Mouse (Mus musculus): ENCODE results near the gene Sh3rf1. TPM values are rescaled to one million over a fixed set of nuclear protein-coding genes. Genes with fewer than 3 reads are reported as not detected.
A peak's percentile ranks its signal among the peaks of the same experiment; 100 is the strongest.
"Not testable (repeated sequence)": the region's sequence is repeated elsewhere in the genome, so short reads cannot be mapped to it uniquely, and the experiment has no call there.

Gene Sh3rf1
- polyA plus RNA-seq, 1 experiment from 2014 or later = 28.1 TPM

DNA sequence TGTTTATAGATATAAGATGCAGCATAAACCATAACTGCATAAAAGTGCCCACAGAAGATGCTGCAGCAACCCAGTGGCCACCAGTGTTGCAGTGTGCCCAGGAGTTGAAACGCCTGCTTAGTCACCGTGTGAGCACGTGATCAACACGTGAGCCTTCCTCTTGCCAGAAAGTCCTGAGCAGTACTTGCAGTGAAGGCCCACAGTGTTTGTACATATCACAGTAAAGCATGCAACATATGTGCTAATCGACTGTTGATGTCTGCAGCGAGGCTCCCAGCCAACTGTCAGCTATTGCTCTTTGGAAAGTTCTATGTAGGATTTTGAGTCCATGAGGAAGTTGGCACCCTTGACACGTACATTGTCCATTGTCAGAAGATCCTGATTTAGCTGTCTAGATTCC lies 174.1 kb downstream of the Sh3rf1 start:
- H3K36me3 ChIP-seq = peaks cover 15% of the 10 kb centered on the region
- H3K9ac ChIP-seq = no peak overlapping the region
- H3K4me1 ChIP-seq = peaks cover 3% of the 10 kb centered on the region
- no peak overlapping the region for H3K4me3 ChIP-seq
- H3K27ac ChIP-seq = no peak overlapping the region
- ATAC-seq (ENCODE audit: low FRiP score) = no peak
- no peak overlapping the region for H3K4me2 ChIP-seq (replicated peaks)
- no peaks in the 10 kb centered on the region for H3K27me3 ChIP-seq
- 89% methylated on average over 7 of the region's 7 CpGs for WGBS
- no peaks in the 10 kb centered on the region for H3K9me3 ChIP-seq (replicated peaks)

- Histone ChIP-seq H3K9ac (no peak overlapping the region), H3K4me2 (replicated peaks) (no peak overlapping the region), H3K9me3 (replicated peaks) (no peaks in the 10 kb centered on the region), H3K27me3 (no peaks in the 10 kb centered on the region), H3K4me3 (no peak overlapping the region), H3K4me1 (peaks cover 23% of the 10 kb centered on the region), H3K27ac (peak overlapping the region; percentile 83), H3K36me3 (no peaks in the 10 kb centered on the region)
- ATAC-seq (ENCODE audit: low FRiP score) = peak; percentile 42; the same call in 1 of the 2 replicates
- 74% methylated on average over 7 of the region's 7 CpGs for WGBS
Measured at GRCm38 (mm10) chr8:61402861-61403260, 179.2 kb downstream of the Sh3rf1 start.

- Histone ChIP-seq H3K9me3 (replicated peaks) (no peaks in the 10 kb centered on the region), H3K4me3 (no peak overlapping the region), H3K4me1 (peaks cover 23% of the 10 kb centered on the region), H3K27ac (peak overlapping the region; percentile 83), H3K27me3 (no peaks in the 10 kb centered on the region), H3K36me3 (no peaks in the 10 kb centered on the region), H3K4me2 (replicated peaks) (no peak overlapping the region), H3K9ac (no peak overlapping the region)
- peak; percentile 85 for ATAC-seq (ENCODE audit: low FRiP score)
- 9% methylated on average over 6 of the region's 6 CpGs for WGBS
Measured at GRCm38 (mm10) chr8:61403266-61404177, 179.8 kb downstream of the Sh3rf1 start.

DNA sequence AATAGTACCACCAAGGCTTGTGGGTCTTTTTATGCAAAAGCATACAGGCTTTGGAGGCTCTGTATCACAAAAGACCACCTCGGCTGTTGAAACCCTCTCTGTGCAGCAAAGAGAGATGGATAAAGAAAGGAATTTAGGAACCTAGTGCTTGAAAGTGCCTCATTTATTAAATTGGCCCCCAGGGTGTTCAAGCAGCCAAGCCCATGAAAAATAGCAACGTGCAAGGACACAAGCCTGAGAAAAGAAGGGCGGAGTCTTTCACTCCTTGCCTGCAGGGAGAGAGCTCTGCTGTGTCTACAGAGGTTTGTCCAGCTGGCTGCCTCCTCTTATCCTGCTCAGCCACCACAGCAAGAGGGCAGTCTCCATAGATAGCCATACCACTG lies 180.5 kb downstream of the Sh3rf1 start:
- Histone ChIP-seq H3K4me3 (no peak overlapping the region), H3K4me2 (replicated peaks) (no peak overlapping the region), H3K27me3 (no peaks in the 10 kb centered on the region), H3K36me3 (no peaks in the 10 kb centered on the region), H3K9me3 (replicated peaks) (no peaks in the 10 kb centered on the region), H3K9ac (no peak overlapping the region), H3K27ac (peak overlapping the region; percentile 83), H3K4me1 (peaks cover 23% of the 10 kb centered on the region)
- WGBS = 27% methylated on average over 3 of the region's 3 CpGs
- peak; percentile 49 for ATAC-seq (ENCODE audit: low FRiP score)

- Histone ChIP-seq H3K36me3 (no peaks in the 10 kb centered on the region), H3K4me3 (no peak overlapping the region), H3K27me3 (no peaks in the 10 kb centered on the region), H3K4me1 (peaks cover 7% of the 10 kb centered on the region), H3K4me2 (replicated peaks) (no peak overlapping the region), H3K9me3 (replicated peaks) (no peaks in the 10 kb centered on the region), H3K9ac (no peak overlapping the region), H3K27ac (no peak overlapping the region)
- no peak for ATAC-seq (ENCODE audit: low FRiP score)
- 92% methylated on average over 4 of the region's 4 CpGs for WGBS
Measured at GRCm38 (mm10) chr8:61409081-61409480, 185.4 kb downstream of the Sh3rf1 start.

DNA sequence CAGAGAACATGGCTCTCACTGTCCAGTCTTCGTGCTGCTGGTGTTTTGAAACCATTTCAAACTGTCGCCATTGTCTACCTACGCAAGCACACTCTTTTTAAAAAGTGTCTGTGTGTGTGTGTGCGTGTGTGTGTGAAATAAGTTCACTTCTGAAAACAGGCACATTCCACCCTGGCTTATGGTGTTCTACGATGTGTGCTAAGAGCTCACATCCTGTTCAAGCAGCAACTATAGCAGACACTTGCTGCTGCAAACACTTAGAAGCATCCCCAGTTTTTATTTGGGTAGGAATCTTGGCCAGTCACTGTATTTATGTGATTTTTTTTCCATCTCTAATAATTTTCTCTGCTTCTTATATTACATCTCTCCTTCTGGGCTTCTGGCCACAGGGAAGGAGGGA lies 186.0 kb downstream of the Sh3rf1 start:
- H3K36me3 ChIP-seq; H3K4me2 ChIP-seq (replicated peaks); H3K9ac ChIP-seq; H3K4me1 ChIP-seq; ATAC-seq (ENCODE audit: low FRiP score); H3K27ac ChIP-seq; H3K27me3 ChIP-seq; H3K9me3 ChIP-seq (replicated peaks); H3K4me3 ChIP-seq: not testable (repeated sequence)
- WGBS = 94% methylated on average over 5 of the region's 5 CpGs

DNA sequence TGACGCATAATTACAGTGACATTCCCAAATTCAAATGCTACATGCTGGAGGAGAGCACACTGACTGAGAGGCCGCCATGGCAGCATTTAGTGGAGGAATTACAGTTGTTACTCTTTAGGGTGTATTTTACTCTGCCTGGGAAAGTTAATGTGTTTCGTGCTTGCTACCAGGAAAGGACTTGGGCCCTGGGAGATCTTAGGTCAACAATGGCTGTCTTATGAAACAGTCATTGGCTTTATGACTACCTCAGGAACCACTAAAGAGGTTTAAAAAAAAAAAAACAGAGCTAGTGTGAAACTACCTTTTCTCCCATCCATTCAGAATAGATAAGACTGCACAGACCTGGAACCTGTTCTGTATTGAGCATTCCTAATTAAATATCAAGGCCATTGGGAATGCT lies 195.8 kb downstream of the Sh3rf1 start:
- Histone ChIP-seq H3K4me3 (no peak overlapping the region), H3K9ac (no peak overlapping the region), H3K27me3 (no peaks in the 10 kb centered on the region), H3K4me1 (peaks cover 9% of the 10 kb centered on the region), H3K4me2 (replicated peaks) (no peak overlapping the region), H3K9me3 (replicated peaks) (no peaks in the 10 kb centered on the region), H3K36me3 (no peaks in the 10 kb centered on the region), H3K27ac (no peak overlapping the region)
- no peak for ATAC-seq (ENCODE audit: low FRiP score)
- 85% methylated on average over 3 of the region's 3 CpGs for WGBS

GRCm38 (mm10) chr8:61420166-61420565 lies 196.5 kb downstream of the Sh3rf1 start:
- Histone ChIP-seq H3K4me2 (replicated peaks) (no peak overlapping the region), H3K9me3 (replicated peaks) (no peaks in the 10 kb centered on the region), H3K4me3 (no peak overlapping the region), H3K4me1 (peaks cover 9% of the 10 kb centered on the region), H3K27me3 (no peaks in the 10 kb centered on the region), H3K9ac (no peak overlapping the region), H3K36me3 (no peaks in the 10 kb centered on the region), H3K27ac (0 out of 2 replicates have a peak overlapping the region, but pooled peaks have one; percentile 14)
- 28% methylated on average over 6 of the region's 6 CpGs for WGBS
- ATAC-seq (ENCODE audit: low FRiP score) = no peak

GRCm38 (mm10) chr8:61421606-61422005 lies 197.9 kb downstream of the Sh3rf1 start:
- WGBS = 71% methylated on average over 11 of the region's 11 CpGs
- Histone ChIP-seq H3K27me3 (no peaks in the 10 kb centered on the region), H3K4me2 (replicated peaks) (no peak overlapping the region), H3K4me3 (no peak overlapping the region), H3K36me3 (no peaks in the 10 kb centered on the region), H3K4me1 (peaks cover 9% of the 10 kb centered on the region), H3K9me3 (replicated peaks) (no peaks in the 10 kb centered on the region), H3K27ac (no peak overlapping the region), H3K9ac (no peak overlapping the region)
- ATAC-seq (ENCODE audit: low FRiP score) = no peak

GRCm38 (mm10) chr8:61425125-61425524 lies 201.5 kb downstream of the Sh3rf1 start:
- Histone ChIP-seq H3K27me3 (no peaks in the 10 kb centered on the region), H3K9me3 (replicated peaks) (no peaks in the 10 kb centered on the region), H3K4me2 (replicated peaks) (no peak overlapping the region), H3K27ac (no peak overlapping the region), H3K4me1 (peaks cover 8% of the 10 kb centered on the region), H3K9ac (no peak overlapping the region), H3K4me3 (no peak overlapping the region), H3K36me3 (no peaks in the 10 kb centered on the region)
- no peak for ATAC-seq (ENCODE audit: low FRiP score)

GRCm38 (mm10) chr8:61426072-61426471 lies 202.4 kb downstream of the Sh3rf1 start:
- H3K4me1 ChIP-seq = 0 out of 2 replicates have a peak, but pooled peaks cover 4% of the 10 kb centered on the region
- ATAC-seq (ENCODE audit: low FRiP score) = no peak
- H3K36me3 ChIP-seq = no peaks in the 10 kb centered on the region
- H3K9ac ChIP-seq = no peak overlapping the region
- H3K9me3 ChIP-seq (replicated peaks) = no peaks in the 10 kb centered on the region
- 88% methylated on average over 5 of the region's 5 CpGs for WGBS
- H3K4me3 ChIP-seq = no peak overlapping the region
- no peak overlapping the region for H3K27ac ChIP-seq
- no peaks in the 10 kb centered on the region for H3K27me3 ChIP-seq
- no peak overlapping the region for H3K4me2 ChIP-seq (replicated peaks)

- 70% methylated on average over 5 of the region's 5 CpGs for WGBS
- no peak overlapping the region for H3K4me3 ChIP-seq
- no peak overlapping the region for H3K27ac ChIP-seq
- H3K9ac ChIP-seq = no peak overlapping the region
- ATAC-seq (ENCODE audit: low FRiP score) = no peak
- no peaks in the 10 kb centered on the region for H3K9me3 ChIP-seq (replicated peaks)
- H3K27me3 ChIP-seq = no peaks in the 10 kb centered on the region
- no peak overlapping the region for H3K4me2 ChIP-seq (replicated peaks)
- no peaks in the 10 kb centered on the region for H3K36me3 ChIP-seq
- H3K4me1 ChIP-seq = 0 out of 2 replicates have a peak, but pooled peaks cover 3% of the 10 kb centered on the region
Measured at GRCm38 (mm10) chr8:61426671-61427070, 203.0 kb downstream of the Sh3rf1 start.

Measured in hindbrain, embryonic 12.5 days (tissue).